Mouse (Mus musculus) testis, adult 2 months (tissue): Measurements from ENCODE around the gene Accs.

ENCODE experiments used
- CTCF ChIP-seq: fragments of 200-500 bp; IDR thresholded peaks from 2 replicates; pipeline ENCODE4 v1.5.1; 2012; ENCODE audit warnings: low read depth, mild to moderate bottlenecking, inconsistent platforms, low read length, moderate library complexity; ENCODE audit not compliant: control insufficient read depth, insufficient read depth, insufficient replicate concordance
- POLR2A ChIP-seq: fragments of 200-500 bp; IDR thresholded peaks from 2 replicates; pipeline ENCODE4 v1.6.1; 2012; ENCODE audit warnings: low read depth, mild to moderate bottlenecking, inconsistent platforms, low read length, moderate library complexity; ENCODE audit not compliant: control insufficient read depth

DNA sequence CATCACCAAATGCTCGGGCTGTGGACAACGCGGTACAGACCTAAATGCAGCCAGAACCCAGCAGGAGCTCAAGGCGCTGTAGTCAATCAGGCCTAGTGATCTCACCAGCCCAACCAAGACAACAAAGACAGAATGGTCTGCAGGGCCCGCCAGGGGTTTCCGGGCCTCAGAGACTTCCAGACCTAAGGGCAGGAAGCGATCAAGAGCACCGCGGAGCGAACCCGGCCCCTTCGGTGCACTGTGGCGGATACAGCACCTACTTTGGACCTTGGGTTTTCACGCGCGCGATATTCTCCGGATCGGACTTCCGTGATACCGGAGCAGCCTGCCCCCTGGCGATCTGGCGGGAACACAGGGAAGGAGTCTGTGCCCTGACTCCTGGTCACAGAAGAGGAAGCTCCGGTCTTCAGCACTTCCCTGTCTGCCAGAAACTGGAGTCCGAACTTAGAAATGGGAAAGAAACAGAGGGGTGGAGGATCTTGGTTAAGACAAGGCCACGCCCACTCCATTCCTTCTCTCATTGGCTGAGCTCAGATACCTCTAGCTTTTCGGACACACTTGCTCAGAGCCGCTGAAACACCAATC is at the start of gene Accs:
- TF ChIP-seq POLR2A = no peak
- peak; percentile 24; the same call in 1 of the 2 replicates for TF ChIP-seq CTCF
